Mouse (Mus musculus) myocyte (in vitro differentiated cells): Measurements from ENCODE around the gene Ccr1.

Source experiments
- MAX ChIP-seq: IDR thresholded peaks from one replicate; pipeline ENCODE4 v1.6.1; 2011; ENCODE audit warnings: low read depth, mild to moderate bottlenecking, control low read depth
- MYOD1 ChIP-seq, 3 experiments: IDR thresholded peaks; one replicate each; pipeline ENCODE4 v1.6.1; 2011; ENCODE audit warnings: control low read depth in 2 of 3, low read depth in 2 of 3, mild to moderate bottlenecking in 2 of 3, moderate library complexity in 1 of 3; ENCODE audit not compliant: insufficient read length in 2 of 3, control insufficient read depth in 1 of 3
- POLR2A ChIP-seq: IDR thresholded peaks from one replicate; pipeline ENCODE4 v1.6.1; 2011; ENCODE audit warnings: low read depth, mild to moderate bottlenecking, control low read depth, moderate library complexity; ENCODE audit not compliant: insufficient read length

GRCm38 (mm10) chr9:124012691-124013090 is 44.2 kb upstream of the Ccr1 start:
- TF ChIP-seq POLR2A (no peak), MAX (no peak), MYOD1 (IDR thresholded peaks at IDR 0.05; ENCODE audit: control insufficient read depth in 1 of 3, insufficient read length in 2 of 3, low read depth in 2 of 3) (no peak)
